Mouse (Mus musculus): ENCODE results near the gene Reps1. TPM values are rescaled to one million over a fixed set of nuclear protein-coding genes. Genes with fewer than 3 reads are reported as not detected.

The Reps1 gene
- polyA plus RNA-seq, 1 experiment from 2014 or later: 31.5 TPM

DNA sequence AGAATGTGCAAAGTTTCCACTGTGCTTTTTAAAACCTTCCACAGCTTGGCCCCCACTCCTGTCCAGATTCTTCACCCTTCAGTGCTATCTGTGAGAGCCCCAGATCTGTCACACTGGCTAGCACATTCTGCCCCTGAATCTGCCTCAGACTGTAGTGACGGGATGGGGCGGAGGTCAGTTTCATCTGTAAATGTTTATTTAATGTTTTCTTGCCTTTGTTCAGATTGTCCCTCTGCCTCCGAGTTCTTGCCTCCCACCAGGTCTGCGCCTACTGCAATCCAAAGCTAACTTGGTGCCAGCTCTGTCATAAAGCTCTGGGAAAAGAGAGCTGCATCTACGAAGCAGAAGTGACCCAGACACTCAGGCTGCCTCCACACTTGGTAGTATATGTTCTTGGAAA lies 18.8 kb upstream of the Reps1 start:
- H3K27me3 ChIP-seq: no peaks in the 10 kb centered on the region
- no peak overlapping the region for H3K4me2 ChIP-seq
- H3K36me3 ChIP-seq: no peaks in the 10 kb centered on the region
- H3K4me1 ChIP-seq (replicated peaks): no peaks in the 10 kb centered on the region
- H3K4me3 ChIP-seq: no peak overlapping the region
- WGBS: 79% methylated on average over 5 of the region's 5 CpGs
- no peak overlapping the region for H3K9ac ChIP-seq
- ATAC-seq (ENCODE audit: low FRiP score, low read depth): no peak
- no peaks in the 10 kb centered on the region for H3K9me3 ChIP-seq
- H3K27ac ChIP-seq (replicated peaks): no peak overlapping the region

- Histone ChIP-seq H3K27ac (replicated peaks) (no peak overlapping the region), H3K4me2 (no peak overlapping the region), H3K4me1 (replicated peaks) (no peaks in the 10 kb centered on the region), H3K36me3 (no peaks in the 10 kb centered on the region), H3K27me3 (no peaks in the 10 kb centered on the region), H3K9me3 (no peaks in the 10 kb centered on the region), H3K4me3 (no peak overlapping the region), H3K9ac (no peak overlapping the region)
- no peak for ATAC-seq (ENCODE audit: low FRiP score, low read depth)
Measured at GRCm38 (mm10) chr10:18046380-18046779, 9.3 kb upstream of the Reps1 start.

- Histone ChIP-seq H3K4me1 (replicated peaks) (no peaks in the 10 kb centered on the region), H3K27ac (replicated peaks) (no peak overlapping the region), H3K27me3 (no peaks in the 10 kb centered on the region), H3K36me3 (no peaks in the 10 kb centered on the region), H3K4me3 (no peak overlapping the region), H3K9me3 (no peaks in the 10 kb centered on the region), H3K4me2 (no peak overlapping the region), H3K9ac (no peak overlapping the region)
- ATAC-seq (ENCODE audit: low FRiP score, low read depth): no peak
- 83% methylated on average over 10 of the region's 10 CpGs for WGBS
Measured at GRCm38 (mm10) chr10:18047380-18048146, 8.1 kb upstream of the Reps1 start.

DNA sequence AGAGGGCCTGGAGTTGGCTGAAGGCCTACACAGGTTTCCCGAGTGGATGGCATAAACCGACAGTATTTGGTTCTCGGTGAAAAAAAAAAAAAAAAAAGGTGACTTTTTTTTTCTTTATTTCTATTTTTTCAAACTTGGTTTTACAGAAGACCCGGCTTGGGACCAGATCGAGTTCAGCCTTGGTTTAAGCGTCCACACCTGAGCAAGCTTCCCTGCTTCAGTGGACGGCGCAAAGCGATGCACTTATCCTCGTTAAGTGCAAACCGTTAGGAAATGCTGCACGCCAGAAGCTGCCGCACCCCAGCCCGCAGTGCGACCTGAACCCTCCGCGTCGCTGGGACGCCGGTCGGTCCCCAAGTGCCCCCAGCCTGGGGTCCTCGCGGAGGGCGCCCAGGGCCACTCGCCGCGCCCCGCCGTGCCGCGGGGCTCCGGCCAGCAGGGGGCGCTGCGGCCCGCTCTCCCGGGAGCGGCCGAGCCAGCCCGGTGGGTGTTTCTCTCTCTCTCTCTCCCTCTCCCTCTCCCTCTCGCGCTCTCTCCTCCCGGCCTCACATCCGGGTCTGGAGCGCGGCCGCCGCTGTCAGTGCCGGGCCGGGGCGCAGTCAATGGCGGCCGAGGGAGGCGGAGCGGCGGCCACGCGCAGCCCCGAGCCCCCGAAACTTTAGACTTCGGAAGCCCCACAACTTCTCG lies 509 bp upstream of the Reps1 start:
- 2% methylated on average over 56 of the region's 61 CpGs for WGBS
- ATAC-seq (ENCODE audit: low FRiP score, low read depth): peak; percentile 98
- H3K36me3 ChIP-seq: no peaks in the 10 kb centered on the region

GRCm38 (mm10) chr10:18056391-18056745 lies 707 bp downstream of the Reps1 start:
- no peak for ATAC-seq (ENCODE audit: low FRiP score, low read depth)
- under 1% methylated on average over 8 of the region's 8 CpGs for WGBS
- H3K36me3 ChIP-seq: no peaks in the 10 kb centered on the region

More for the DNA sequence above, 509 bp upstream of the Reps1 start:
- Histone ChIP-seq H3K9me3 (no peaks in the 10 kb centered on the region), H3K9ac (peak overlapping the region; percentile 87), H3K27ac (replicated peaks) (peak overlapping the region; percentile 94), H3K4me1 (replicated peaks) (peaks cover 25% of the 10 kb centered on the region), H3K4me2 (peak overlapping the region; percentile 60), H3K27me3 (no peaks in the 10 kb centered on the region), H3K4me3 (peak overlapping the region; percentile 67)

GRCm38 (mm10) chr10:18058681-18059338 lies 3.1 kb downstream of the Reps1 start:
- Histone ChIP-seq H3K27me3 (no peaks in the 10 kb centered on the region), H3K27ac (replicated peaks) (no peak overlapping the region), H3K4me3 (no peak overlapping the region), H3K9ac (no peak overlapping the region), H3K4me1 (replicated peaks) (peaks cover 25% of the 10 kb centered on the region), H3K9me3 (no peaks in the 10 kb centered on the region), H3K4me2 (no peak overlapping the region), H3K36me3 (no peaks in the 10 kb centered on the region)
- ATAC-seq (ENCODE audit: low FRiP score, low read depth): no peak
- WGBS: 95% methylated on average over 9 of the region's 9 CpGs

More at GRCm38 (mm10) chr10:18056391-18056745, 707 bp downstream of the Reps1 start:
- no peaks in the 10 kb centered on the region for H3K9me3 ChIP-seq
- peak overlapping the region; percentile 87 for H3K9ac ChIP-seq
- H3K27me3 ChIP-seq: no peaks in the 10 kb centered on the region
- peak overlapping the region; percentile 60 for H3K4me2 ChIP-seq
- peak overlapping the region; percentile 94 for H3K27ac ChIP-seq (replicated peaks)
- peaks cover 25% of the 10 kb centered on the region for H3K4me1 ChIP-seq (replicated peaks)
- H3K4me3 ChIP-seq: peak overlapping the region; percentile 67

- Histone ChIP-seq H3K9ac (no peak overlapping the region), H3K27ac (replicated peaks) (no peak overlapping the region), H3K27me3 (no peaks in the 10 kb centered on the region), H3K4me2 (no peak overlapping the region), H3K4me1 (replicated peaks) (peaks cover 25% of the 10 kb centered on the region), H3K36me3 (no peaks in the 10 kb centered on the region), H3K9me3 (no peaks in the 10 kb centered on the region), H3K4me3 (no peak overlapping the region)
- no peak for ATAC-seq (ENCODE audit: low FRiP score, low read depth)
- WGBS: 89% methylated on average over 13 of the region's 13 CpGs
Measured at GRCm38 (mm10) chr10:18059807-18060206, 4.1 kb downstream of the Reps1 start.

DNA sequence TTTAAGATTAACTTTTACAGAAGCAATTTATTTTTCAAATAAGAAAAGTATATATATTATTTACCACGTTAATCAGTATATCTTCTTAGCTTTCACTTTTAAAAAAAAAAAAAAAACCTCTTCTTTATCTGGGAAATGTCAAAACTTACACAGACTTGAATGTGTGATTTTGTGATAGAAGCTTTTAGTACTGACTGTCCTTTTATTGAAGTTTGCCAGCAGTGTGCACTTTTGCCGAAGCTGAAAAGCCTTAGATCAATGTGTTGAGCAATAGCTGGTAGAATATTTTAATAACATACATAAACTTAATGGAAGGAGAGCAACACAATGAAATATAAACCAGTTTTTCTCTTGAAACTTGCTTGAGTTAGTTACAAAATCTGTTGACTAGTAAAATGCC lies 5.1 kb downstream of the Reps1 start:
- Histone ChIP-seq H3K27me3 (no peaks in the 10 kb centered on the region), H3K27ac (replicated peaks) (no peak overlapping the region), H3K9ac (no peak overlapping the region), H3K36me3 (no peaks in the 10 kb centered on the region), H3K4me1 (replicated peaks) (peaks cover 25% of the 10 kb centered on the region), H3K4me2 (no peak overlapping the region), H3K4me3 (no peak overlapping the region), H3K9me3 (no peaks in the 10 kb centered on the region)
- ATAC-seq (ENCODE audit: low FRiP score, low read depth): no peak
- WGBS: 91% methylated on average over 2 of the region's 2 CpGs

GRCm38 (mm10) chr10:18061533-18061932 lies 5.9 kb downstream of the Reps1 start:
- 85% methylated on average over 4 of the region's 4 CpGs for WGBS

DNA sequence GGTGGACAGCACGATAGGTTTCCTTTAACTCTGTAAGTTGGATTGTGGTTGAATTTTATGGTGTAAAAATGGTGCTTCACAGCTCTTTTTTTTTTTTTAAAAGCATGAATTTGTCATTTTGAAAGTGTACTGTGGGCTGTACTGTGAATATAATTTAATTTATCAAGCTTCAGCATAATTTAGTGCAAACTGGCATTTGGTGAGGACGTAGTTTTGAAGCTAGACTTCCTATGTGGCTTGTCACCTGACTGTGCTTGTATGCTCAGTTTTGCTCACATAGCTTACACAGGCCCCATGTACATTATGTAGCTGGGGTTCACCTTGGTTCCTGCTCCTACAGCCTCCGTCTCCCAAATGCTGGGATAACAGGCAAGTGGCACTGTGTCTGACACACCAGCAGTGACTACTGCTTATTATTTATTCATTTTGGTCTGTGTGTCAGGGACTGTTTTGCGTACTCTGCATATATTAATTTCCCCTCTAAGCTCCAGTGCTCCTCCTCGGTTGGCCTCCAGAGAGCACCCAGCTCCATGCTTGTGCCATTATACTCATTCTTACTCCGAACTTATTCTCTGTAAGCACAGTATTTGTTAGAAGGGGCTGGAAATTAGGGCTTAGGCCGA lies 9.1 kb downstream of the Reps1 start:
- Histone ChIP-seq H3K27ac (replicated peaks) (no peak overlapping the region), H3K9ac (no peak overlapping the region), H3K4me1 (replicated peaks) (peaks cover 16% of the 10 kb centered on the region; the same call in 1 of the 2 replicates), H3K36me3 (no peaks in the 10 kb centered on the region), H3K4me3 (no peak overlapping the region), H3K9me3 (no peaks in the 10 kb centered on the region), H3K4me2 (no peak overlapping the region), H3K27me3 (no peaks in the 10 kb centered on the region)
- no peak for ATAC-seq (ENCODE audit: low FRiP score, low read depth)
- WGBS: 68% methylated on average over 7 of the region's 7 CpGs

More at GRCm38 (mm10) chr10:18061533-18061932, 5.9 kb downstream of the Reps1 start:
- no peak overlapping the region for H3K4me3 ChIP-seq
- no peaks in the 10 kb centered on the region for H3K36me3 ChIP-seq
- H3K9ac ChIP-seq: no peak overlapping the region
- H3K27ac ChIP-seq (replicated peaks): no peak overlapping the region
- H3K4me1 ChIP-seq (replicated peaks): peaks cover 23% of the 10 kb centered on the region
- no peaks in the 10 kb centered on the region for H3K27me3 ChIP-seq
- no peaks in the 10 kb centered on the region for H3K9me3 ChIP-seq
- no peak overlapping the region for H3K4me2 ChIP-seq
- no peak for ATAC-seq (ENCODE audit: low FRiP score, low read depth)

DNA sequence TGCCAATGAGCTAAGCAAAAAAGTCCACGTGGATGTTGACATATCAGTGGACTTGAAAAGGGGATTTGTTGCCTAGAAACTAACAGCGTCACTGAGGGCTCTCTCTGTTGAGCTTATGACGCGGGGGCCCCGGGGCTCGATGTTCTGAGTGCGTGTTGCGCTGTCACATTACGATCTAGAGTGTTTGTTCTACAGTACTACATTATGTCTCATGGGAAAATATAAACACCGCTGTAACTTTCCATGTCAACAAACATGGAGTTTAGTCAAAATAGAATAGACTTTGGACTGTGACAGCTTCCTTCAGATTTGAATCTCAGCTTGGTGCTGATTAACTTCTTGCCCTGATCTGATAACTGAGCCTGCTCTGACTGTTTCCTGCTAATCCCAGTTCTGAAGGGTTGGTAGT lies 10.4 kb downstream of the Reps1 start:
- Histone ChIP-seq H3K9ac (no peak overlapping the region), H3K4me2 (no peak overlapping the region), H3K36me3 (no peaks in the 10 kb centered on the region), H3K4me1 (replicated peaks) (peaks cover 29% of the 10 kb centered on the region), H3K9me3 (no peaks in the 10 kb centered on the region), H3K27ac (replicated peaks) (no peak overlapping the region), H3K27me3 (no peaks in the 10 kb centered on the region), H3K4me3 (no peak overlapping the region)
- no peak for ATAC-seq (ENCODE audit: low FRiP score, low read depth)
- WGBS: 85% methylated on average over 10 of the region's 10 CpGs

Measured in hindbrain, embryonic 15.5 days (tissue).